Mouse (Mus musculus) small intestine, adult 10 weeks (tissue): ENCODE data around the gene Gapdh. TPM values are rescaled to one million over a fixed set of nuclear protein-coding genes. Genes with fewer than 3 reads are reported as not detected.

ENCODE experiments used
- polyA plus RNA-seq: library from polyadenylated mRNA; stranded (reverse); fragments of 350-450 nt; fragmentation: Illumina TruSeq; extraction: RNeasy Lipid Tissue Mini Kit (QIAGEN cat#74804); gene quantifications from one replicate; pipeline ENCODE4 v1.2.3, GENCODE M21; 2014; ENCODE audit warnings: low replicate concordance

Gene Gapdh
- polyA plus RNA-seq = 39.7 TPM

DNA sequence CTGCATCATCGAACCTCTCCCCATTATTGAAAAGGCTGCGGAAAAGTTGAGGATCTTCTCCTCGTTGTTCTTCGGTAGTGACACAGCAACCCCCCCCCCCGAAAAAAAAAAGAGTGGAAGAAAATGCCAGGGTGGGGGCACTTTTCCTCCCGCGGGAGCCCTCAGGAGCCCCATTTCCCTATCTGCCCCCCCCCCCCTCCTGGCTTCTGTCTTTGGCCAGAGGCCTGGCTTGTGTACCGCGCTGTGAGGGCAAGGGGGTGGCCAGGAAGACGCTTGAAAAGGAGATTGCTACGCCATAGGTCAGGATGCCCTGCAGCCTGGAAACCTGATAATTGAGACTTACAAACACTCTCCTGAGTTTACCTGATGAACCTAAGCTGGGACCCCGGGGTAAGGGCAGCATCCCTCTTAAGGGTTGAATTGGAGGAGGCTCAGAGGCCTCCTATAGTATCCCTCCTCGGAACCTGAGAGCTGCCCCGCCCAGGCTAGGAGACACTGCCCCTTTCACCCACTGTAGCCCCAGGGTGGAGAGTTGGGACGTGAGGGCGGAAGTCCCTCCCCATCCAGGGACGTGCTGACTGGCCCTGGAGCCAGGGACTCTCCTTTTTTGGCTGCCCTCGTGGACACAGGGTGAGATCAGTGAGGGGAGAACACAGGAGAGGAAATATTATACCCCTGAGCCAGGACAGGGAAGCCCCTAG is at the start of gene Gapdh:
Gene Gapdh (minus strand): TSS at position 417 of the 701 bp plus-strand sequence.

DNA sequence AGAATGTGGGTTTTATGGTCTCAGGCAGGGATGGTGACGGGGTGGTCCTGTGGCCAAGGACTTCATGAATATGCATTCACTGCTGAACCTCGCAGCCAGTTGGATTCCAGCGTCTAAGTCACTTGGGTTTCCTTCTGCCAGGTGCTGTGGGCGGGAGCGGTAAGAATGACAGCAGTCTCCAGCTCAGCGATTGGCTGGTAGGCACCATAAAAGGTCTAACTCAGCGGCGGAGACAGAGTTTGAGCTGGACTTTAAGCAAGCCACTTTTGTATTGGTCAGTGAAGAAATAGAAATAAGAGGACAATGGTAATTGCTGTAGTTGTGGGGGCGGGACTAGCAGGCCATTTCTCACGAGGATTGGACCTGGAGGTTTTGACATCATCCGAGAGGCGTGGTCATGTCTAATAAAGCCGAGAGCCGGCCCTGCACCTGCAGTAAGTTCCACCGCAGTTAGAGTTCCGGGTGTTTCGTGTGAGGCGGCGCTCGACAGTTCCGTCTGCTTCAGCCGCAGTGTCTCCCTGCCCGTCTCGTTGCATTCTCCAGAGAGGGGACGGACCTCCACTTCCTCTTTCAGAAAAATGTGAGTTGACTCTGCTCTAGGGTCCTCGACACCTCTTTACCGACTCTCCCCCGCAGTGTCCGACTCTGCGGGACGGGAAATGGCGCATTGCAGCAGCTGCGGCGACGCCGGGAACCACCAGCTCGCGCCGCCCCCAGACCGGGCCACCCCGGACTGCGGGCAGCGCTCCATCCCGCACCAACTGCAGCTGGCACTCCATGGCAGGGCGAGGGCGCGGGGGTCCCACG is 49.1 kb upstream of the Gapdh start, which contains the start of gene Vamp1:
Gene Vamp1 (plus strand): TSS at position 404 of the 807 bp plus-strand sequence.

GRCm38 (mm10) chr6:125191332-125192015 is 25.2 kb upstream of the Gapdh start, which contains the start of the genes Ncapd2 and Mrpl51:
Ncapd2 (minus strand) TSS chr6:125191701.
Mrpl51 (plus strand) TSS chr6:125191801.

DNA sequence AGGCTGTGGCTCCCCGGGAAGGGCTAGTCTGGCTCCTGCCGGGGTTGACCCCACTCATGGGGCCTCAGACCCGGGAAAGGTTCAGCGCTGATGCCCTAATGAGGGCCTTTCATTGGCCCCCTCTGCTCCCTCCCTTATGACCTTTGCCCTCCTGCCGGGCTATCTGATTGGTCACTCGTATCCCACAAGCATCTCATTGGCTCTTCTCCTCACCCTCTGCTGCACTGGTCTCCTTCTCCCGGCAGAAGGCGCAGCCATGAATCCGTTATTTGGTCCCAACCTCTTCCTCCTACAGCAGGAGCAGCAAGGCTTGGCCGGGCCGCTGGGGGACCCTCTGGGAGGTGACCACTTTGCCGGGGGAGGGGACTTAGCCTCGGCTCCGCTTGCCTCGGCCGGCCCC is 21.3 kb downstream of the Gapdh start, which contains the start of gene Iffo1:
Gene Iffo1 (plus strand): TSS at position 241 of the 400 bp plus-strand sequence.

DNA sequence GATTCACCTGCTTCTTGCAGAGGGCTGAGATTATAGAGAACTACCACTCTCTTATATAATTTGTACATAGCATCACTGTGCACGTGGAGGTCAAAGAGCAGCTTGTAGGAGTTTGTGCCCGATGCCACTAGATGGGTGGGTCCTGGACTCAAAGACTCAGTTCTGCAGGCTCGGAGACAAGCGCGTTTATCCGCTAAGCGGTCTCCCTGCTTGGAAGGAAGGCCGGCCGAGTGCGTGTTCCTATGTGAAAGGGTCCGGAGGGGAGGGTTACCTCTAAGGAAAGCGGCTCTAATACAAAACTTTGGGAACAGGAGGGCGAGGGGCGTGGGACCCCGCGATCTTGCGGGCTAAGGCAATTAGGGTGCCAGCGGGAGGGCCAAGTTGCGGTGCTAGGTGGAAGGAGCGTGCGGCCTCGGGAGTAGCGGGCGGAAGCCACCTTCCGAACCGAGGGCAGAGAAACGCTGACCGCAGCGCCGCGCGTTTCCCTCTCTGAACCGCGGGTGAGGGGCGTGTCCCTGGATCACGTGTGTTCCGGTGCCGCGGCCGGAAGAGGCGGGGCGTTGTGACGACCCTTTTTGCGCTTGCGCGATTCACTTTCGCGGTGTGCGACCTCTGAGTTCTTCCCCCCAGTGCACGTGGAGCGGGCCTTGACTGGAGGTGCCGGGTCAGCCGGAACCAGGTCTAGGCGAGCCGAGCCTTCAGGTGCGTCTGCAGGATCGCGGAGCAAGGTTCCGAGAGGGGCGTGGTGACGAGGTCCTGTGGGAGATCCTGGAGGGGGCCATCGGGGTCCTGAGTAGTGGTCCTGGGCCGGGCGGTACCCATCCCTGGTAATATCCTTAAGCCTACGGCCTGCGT is 34.7 kb downstream of the Gapdh start, which contains the start of gene Nop2:
Gene Nop2 (plus strand): TSS at position 608 of the 855 bp plus-strand sequence.

Other genes with a start within 250 kb of the Gapdh start
- gene Ptms, start 246.4 kb downstream of the Gapdh start, polyA plus RNA-seq = 75.4 TPM
- gene Mlf2, start 235.1 kb downstream of the Gapdh start, polyA plus RNA-seq = 12.7 TPM
- gene Cops7a, start 200.9 kb downstream of the Gapdh start, polyA plus RNA-seq = 17.0 TPM
- gene Pianp, start 169.8 kb downstream of the Gapdh start, polyA plus RNA-seq = 0.33 TPM
- 12.7 TPM for gene Zfp384, start 157.3 kb downstream of the Gapdh start, polyA plus RNA-seq
- 18.8 TPM for gene Ing4, start 126.7 kb downstream of the Gapdh start, polyA plus RNA-seq
- 2.5 TPM for gene Acrbp, start 116.8 kb downstream of the Gapdh start, polyA plus RNA-seq
- gene Lpar5, start 98.5 kb downstream of the Gapdh start, polyA plus RNA-seq = 1.6 TPM
- 31.1 TPM for gene Chd4, start 70.5 kb downstream of the Gapdh start, polyA plus RNA-seq
- 0.33 TPM for gene Nop2, start 34.6 kb downstream of the Gapdh start, polyA plus RNA-seq
- 0.59 TPM for gene Iffo1, start 21.2 kb downstream of the Gapdh start, polyA plus RNA-seq
- gene Ncapd2, start 25.2 kb upstream of the Gapdh start, polyA plus RNA-seq = 3.7 TPM
- 119 TPM for gene Mrpl51, start 25.3 kb upstream of the Gapdh start, polyA plus RNA-seq
- gene Vamp1, start 49.1 kb upstream of the Gapdh start, polyA plus RNA-seq = 6.0 TPM
- 7.6 TPM for gene Tapbpl, start 65.4 kb upstream of the Gapdh start, polyA plus RNA-seq
- gene Cd27, start 70.5 kb upstream of the Gapdh start, polyA plus RNA-seq = not detected
- gene Tuba3a, start 119.6 kb upstream of the Gapdh start, polyA plus RNA-seq = not detected
- gene Ltbr, start 147.4 kb upstream of the Gapdh start, polyA plus RNA-seq = 1.2 TPM
- gene Scnn1a, start 154.2 kb upstream of the Gapdh start, polyA plus RNA-seq = 0.97 TPM
- gene Tnfrsf1a, start 182.9 kb upstream of the Gapdh start, polyA plus RNA-seq = 3.9 TPM
- 0.56 TPM for gene Plekhg6, start 214.3 kb upstream of the Gapdh start, polyA plus RNA-seq